Mouse (Mus musculus) hindbrain, embryonic 11.5 days (tissue): ENCODE data around the gene Zfp423. TPM values are rescaled to one million over a fixed set of nuclear protein-coding genes. Genes with fewer than 3 reads are reported as not detected.
A peak's percentile ranks its signal among the peaks of the same experiment; 100 is the strongest.

Source experiments
- ATAC-seq: fragments of 200-750 bp; cut with Nextera tagmentation; 2 replicates; pipeline ENCODE4 v1.8.0; 2017; ENCODE audit warnings: mild to moderate bottlenecking, moderate TSS enrichment, moderate library complexity; ENCODE audit not compliant: low FRiP score
- DNase-seq: peaks from one replicate; pipeline ENCODE4 v3.0.0-alpha.2; 2015; ENCODE audit warnings: low spot score
- H3K27ac ChIP-seq: fragments of 300-500 bp; sonication (generic); 2 replicates; pipeline ENCODE4 v1.5.1; 2014; ENCODE audit warnings: mild to moderate bottlenecking, low read depth, low read length
- H3K27me3 ChIP-seq: fragments of 300-500 bp; sonication (generic); 2 replicates; pipeline ENCODE4 v1.6.1; 2014; ENCODE audit warnings: mild to moderate bottlenecking, low read length, moderate library complexity, mixed read lengths; ENCODE audit not compliant: control insufficient read depth, insufficient read depth
- H3K36me3 ChIP-seq: fragments of 300-500 bp; sonication (generic); 2 replicates; pipeline ENCODE4 v1.6.1; 2014; ENCODE audit warnings: mild to moderate bottlenecking, low read length, moderate library complexity, mixed read lengths; ENCODE audit not compliant: control insufficient read depth, insufficient read depth
- H3K4me1 ChIP-seq: fragments of 300-500 bp; sonication (generic); replicated peaks from 2 replicates; pipeline ENCODE4 v1.6.1; 2014; ENCODE audit warnings: low read length, mixed read lengths; ENCODE audit not compliant: control insufficient read depth, insufficient read depth
- H3K4me2 ChIP-seq: fragments of 300-500 bp; sonication (generic); replicated peaks from 2 replicates; pipeline ENCODE4 v1.6.1; 2014; ENCODE audit warnings: mild to moderate bottlenecking, low read depth, low read length
- H3K4me3 ChIP-seq: fragments of 300-500 bp; sonication (generic); 2 replicates; pipeline ENCODE4 v1.5.1; 2014; ENCODE audit warnings: low read depth, low read length
- H3K9ac ChIP-seq: fragments of 300-500 bp; sonication (generic); 2 replicates; pipeline ENCODE4 v1.6.1; 2014; ENCODE audit warnings: low read depth, low read length
- H3K9me3 ChIP-seq: fragments of 300-500 bp; sonication (generic); 2 replicates; pipeline ENCODE4 v1.6.1; 2016; ENCODE audit warnings: low read length; ENCODE audit not compliant: control insufficient read depth
- WGBS: fragments of 180-500 bp; shearing (Covaris S2); extraction: QIAGEN DNeasy Blood & Tissue Kit; methylation state at CpG from one replicate; pipeline ENCODE4 v1.1.7; 2014; 5-methylcytosine and 5-hydroxymethylcytosine counted together
- polyA plus RNA-seq: library from polyadenylated mRNA; unstranded; fragments of >200 nt; fragmentation: Nextera tagmentation; extraction: Ambion mirVana; gene quantifications from 2 replicates; pipeline ENCODE4 v1.2.1, GENCODE M21; 2014

Zfp423 gene
- polyA plus RNA-seq, 1 experiment from 2014 or later = 49.5 TPM

DNA sequence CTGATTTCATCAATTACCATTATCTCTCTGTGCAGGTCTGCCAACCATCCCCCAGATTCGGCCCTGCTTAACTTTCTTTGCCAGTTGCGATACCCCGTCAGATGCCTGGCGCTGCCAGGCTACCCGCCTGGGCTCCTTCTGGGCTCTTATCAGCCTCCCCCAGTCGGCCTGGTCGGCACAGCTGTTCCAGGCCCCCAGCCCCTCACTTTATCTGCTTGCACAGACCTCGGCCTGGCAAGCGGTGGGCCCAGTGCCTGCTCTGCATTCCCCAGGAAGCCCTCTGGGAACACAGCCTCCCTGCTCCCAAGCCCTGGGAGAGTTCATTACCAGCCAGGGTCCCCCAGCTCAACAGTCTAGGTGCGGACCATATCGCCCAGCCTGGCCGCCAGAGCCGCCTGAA lies 126.1 kb downstream of the Zfp423 start:
- 28% methylated on average over 13 of the region's 13 CpGs for WGBS
- Histone ChIP-seq H3K4me1 (peaks cover 67% of the 10 kb centered on the region), H3K27ac (peak overlapping the region; percentile 95), H3K9me3 (no peaks in the 10 kb centered on the region), H3K27me3 (no peaks in the 10 kb centered on the region), H3K4me2 (no peak overlapping the region), H3K36me3 (no peaks in the 10 kb centered on the region), H3K9ac (peak overlapping the region; percentile 33; the same call in 1 of the 2 replicates), H3K4me3 (no peak overlapping the region)
- DNase-seq (peak; percentile 39), ATAC-seq (no peak)

DNA sequence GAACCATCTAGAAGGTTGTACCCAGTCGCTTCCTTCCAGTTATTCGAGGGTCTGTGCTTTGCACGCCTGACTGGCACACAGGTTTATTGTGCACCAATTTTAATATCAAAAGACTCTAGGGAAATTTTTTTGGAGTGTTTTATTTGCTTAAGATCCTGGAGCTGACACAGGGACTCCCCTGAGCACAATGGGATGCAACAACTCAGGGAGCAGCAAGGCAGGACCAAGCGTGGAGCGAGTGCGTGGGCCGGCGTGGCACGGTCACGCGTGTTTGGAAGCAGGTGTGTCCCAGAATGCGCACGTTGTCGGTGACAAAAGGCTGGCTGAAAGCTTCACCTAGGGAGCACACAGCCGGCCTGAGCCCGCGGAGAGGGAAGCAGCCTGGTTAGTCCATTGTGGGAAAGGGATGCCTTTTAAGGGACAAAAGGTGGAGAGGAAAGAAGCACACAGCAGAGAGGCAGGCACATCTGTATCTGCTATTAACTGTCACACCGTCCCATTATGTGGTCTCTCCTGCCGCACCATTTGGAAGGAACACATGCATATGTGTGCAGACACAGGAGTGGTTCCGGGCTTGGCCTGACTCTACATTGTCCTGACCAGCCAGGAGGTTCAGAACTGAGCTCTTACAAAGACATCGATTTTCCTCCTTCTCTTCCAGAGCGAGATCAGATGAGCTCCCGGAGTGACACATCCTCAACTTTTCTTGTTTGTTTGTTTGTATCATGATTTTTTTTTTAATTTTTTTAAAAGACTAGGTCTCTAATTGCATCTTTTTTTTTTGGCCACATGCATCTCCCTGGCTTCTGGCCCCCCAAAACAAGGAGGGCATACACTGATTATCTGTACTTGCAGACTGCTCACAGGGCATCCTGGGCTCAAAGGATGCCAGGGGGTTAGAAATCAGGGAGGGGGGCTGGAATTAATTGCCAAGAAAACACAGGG lies 126.7 kb downstream of the Zfp423 start:
- H3K4me3 ChIP-seq = no peak overlapping the region
- H3K27ac ChIP-seq = peak overlapping the region; percentile 95
- 13% methylated on average over 23 of the region's 23 CpGs for WGBS
- no peaks in the 10 kb centered on the region for H3K9me3 ChIP-seq
- H3K9ac ChIP-seq = peak overlapping the region; percentile 33; the same call in 1 of the 2 replicates
- H3K36me3 ChIP-seq = no peaks in the 10 kb centered on the region
- H3K27me3 ChIP-seq = no peaks in the 10 kb centered on the region
- DNase-seq (peak; percentile 51), ATAC-seq (no peak)
- H3K4me1 ChIP-seq = peaks cover 60% of the 10 kb centered on the region
- no peak overlapping the region for H3K4me2 ChIP-seq

DNA sequence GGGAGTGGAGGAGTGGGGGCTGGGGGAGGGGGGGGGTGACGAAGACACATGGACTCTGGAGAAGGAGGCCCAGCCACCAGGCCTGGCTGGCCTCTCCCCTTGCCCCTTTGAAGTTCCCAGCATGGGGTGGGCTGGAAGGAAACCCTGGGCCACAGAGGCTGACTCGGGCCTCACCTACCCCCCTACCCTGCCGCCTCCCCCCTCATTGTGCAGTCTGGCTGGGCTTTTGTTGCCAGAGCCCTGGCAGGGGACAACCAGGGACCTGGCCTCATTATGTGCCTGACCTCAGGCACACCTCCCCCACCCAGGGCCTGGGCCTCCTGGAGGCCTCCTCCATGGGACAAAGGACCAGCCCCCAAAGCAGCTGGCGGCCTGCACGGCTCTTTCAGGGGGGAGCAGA lies 127.8 kb downstream of the Zfp423 start:
- H3K27me3 ChIP-seq = no peaks in the 10 kb centered on the region
- WGBS = 1% methylated on average over 5 of the region's 5 CpGs
- H3K36me3 ChIP-seq = no peaks in the 10 kb centered on the region
- H3K27ac ChIP-seq = peak overlapping the region; percentile 95
- H3K9ac ChIP-seq = peak overlapping the region; percentile 29; the same call in 1 of the 2 replicates
- peaks cover 54% of the 10 kb centered on the region for H3K4me1 ChIP-seq
- ATAC-seq (peak; percentile 80), DNase-seq (peak; percentile 78)
- no peak overlapping the region for H3K4me3 ChIP-seq
- H3K4me2 ChIP-seq = 0 out of 2 replicates have a peak overlapping the region, but pooled peaks have one; percentile 11
- H3K9me3 ChIP-seq = no peaks in the 10 kb centered on the region

DNA sequence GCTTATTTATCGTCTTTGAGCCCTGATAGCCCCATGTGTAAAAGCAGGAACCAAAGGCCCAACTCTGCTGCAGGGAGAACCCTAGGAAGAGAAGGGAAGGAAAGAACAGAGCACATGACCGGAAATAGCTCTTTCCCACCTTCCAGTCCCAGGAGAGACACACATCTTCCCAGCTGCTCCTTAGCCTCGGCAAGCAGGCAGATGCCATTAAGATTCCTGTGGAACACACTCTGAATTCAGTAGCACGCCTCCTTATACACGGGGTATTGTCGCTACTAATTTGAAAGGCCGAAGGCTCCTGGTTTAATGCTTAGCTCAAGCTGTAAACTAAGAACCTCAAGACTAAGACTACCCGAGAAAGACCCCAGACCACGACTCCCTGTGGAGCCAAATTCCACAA lies 128.3 kb downstream of the Zfp423 start:
- Histone ChIP-seq H3K9ac (peak overlapping the region; percentile 29; the same call in 1 of the 2 replicates), H3K4me2 (no peak overlapping the region), H3K36me3 (no peaks in the 10 kb centered on the region), H3K4me3 (no peak overlapping the region), H3K4me1 (peaks cover 54% of the 10 kb centered on the region), H3K9me3 (no peaks in the 10 kb centered on the region), H3K27me3 (no peaks in the 10 kb centered on the region), H3K27ac (peak overlapping the region; percentile 95)
- DNase-seq (peak; percentile 56), ATAC-seq (peak; percentile 47)
- 4% methylated on average over 9 of the region's 9 CpGs for WGBS

DNA sequence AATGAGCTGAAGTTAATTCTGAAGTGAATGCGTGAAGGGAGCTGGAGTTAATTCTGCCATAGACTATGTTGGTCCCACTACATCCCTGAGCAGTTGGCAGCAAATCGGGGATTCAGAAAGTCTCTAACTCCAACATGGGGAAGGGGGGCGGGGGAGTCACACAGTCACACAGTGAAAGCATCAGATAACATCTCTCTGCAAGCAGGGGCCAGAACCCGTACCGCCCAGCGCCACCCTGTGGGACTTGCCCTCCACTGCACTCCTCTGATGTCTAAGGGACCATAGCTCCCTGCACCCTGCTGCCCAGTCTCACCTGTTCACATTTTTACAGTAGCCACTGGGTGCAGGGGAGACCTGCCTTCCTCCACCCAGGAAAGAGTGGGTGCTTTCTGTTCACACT lies 129.2 kb downstream of the Zfp423 start:
- H3K4me3 ChIP-seq = no peak overlapping the region
- no peaks in the 10 kb centered on the region for H3K9me3 ChIP-seq
- H3K4me1 ChIP-seq = peaks cover 46% of the 10 kb centered on the region
- no peaks in the 10 kb centered on the region for H3K36me3 ChIP-seq
- 14% methylated on average over 6 of the region's 6 CpGs for WGBS
- DNase-seq (peak; percentile 64), ATAC-seq (no peak)
- no peak overlapping the region for H3K9ac ChIP-seq
- H3K4me2 ChIP-seq = no peak overlapping the region
- no peaks in the 10 kb centered on the region for H3K27me3 ChIP-seq
- H3K27ac ChIP-seq = no peak overlapping the region; the same call in 1 of the 2 replicates

GRCm38 (mm10) chr8:87826013-87826660 lies 133.3 kb downstream of the Zfp423 start:
- H3K27me3 ChIP-seq = no peaks in the 10 kb centered on the region
- 83% methylated on average over 9 of the region's 9 CpGs for WGBS
- H3K27ac ChIP-seq = no peak overlapping the region
- no peak overlapping the region for H3K4me2 ChIP-seq
- no peak overlapping the region for H3K9ac ChIP-seq
- no peaks in the 10 kb centered on the region for H3K9me3 ChIP-seq
- DNase-seq = no peak
- H3K4me3 ChIP-seq = no peak overlapping the region
- no peaks in the 10 kb centered on the region for H3K36me3 ChIP-seq
- ATAC-seq = no peak
- peaks cover 18% of the 10 kb centered on the region for H3K4me1 ChIP-seq

GRCm38 (mm10) chr8:87823172-87823571 lies 136.2 kb downstream of the Zfp423 start:
- no peak for DNase-seq
- Histone ChIP-seq H3K9ac (no peak overlapping the region), H3K27me3 (no peaks in the 10 kb centered on the region), H3K4me3 (no peak overlapping the region), H3K4me1 (peaks cover 9% of the 10 kb centered on the region; the same call in 1 of the 2 replicates), H3K27ac (no peak overlapping the region; the same call in 1 of the 2 replicates), H3K36me3 (no peaks in the 10 kb centered on the region), H3K4me2 (no peak overlapping the region), H3K9me3 (no peaks in the 10 kb centered on the region)
- no peak for ATAC-seq
- 10% methylated on average over 7 of the region's 7 CpGs for WGBS

DNA sequence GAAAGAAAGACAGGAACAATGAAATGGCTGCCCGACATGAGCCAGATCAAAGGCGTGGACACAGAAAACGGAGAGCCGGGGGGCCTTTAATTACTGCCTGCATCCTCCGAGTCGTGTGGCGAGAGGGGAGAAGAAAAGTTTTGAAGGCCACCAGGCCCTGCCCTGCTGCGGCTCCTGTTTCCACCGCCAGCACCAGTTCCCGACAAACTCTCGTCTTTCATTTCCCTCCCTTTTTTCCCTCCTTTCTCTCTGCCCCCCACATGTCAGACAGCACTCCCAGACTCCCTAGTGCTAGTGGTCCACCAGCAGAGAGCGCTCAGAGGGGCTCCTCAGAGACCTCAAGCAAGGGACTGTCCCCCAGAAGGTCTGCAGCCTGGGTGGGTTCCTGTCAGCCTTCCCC lies 136.7 kb downstream of the Zfp423 start:
- H3K4me2 ChIP-seq = no peak overlapping the region
- no peak for ATAC-seq
- 7% methylated on average over 12 of the region's 12 CpGs for WGBS
- no peaks in the 10 kb centered on the region for H3K27me3 ChIP-seq
- no peaks in the 10 kb centered on the region for H3K9me3 ChIP-seq
- peak; percentile 28 for DNase-seq
- H3K9ac ChIP-seq = no peak overlapping the region
- peak overlapping the region; percentile 70 for H3K27ac ChIP-seq
- H3K36me3 ChIP-seq = no peaks in the 10 kb centered on the region
- no peak overlapping the region for H3K4me3 ChIP-seq
- peaks cover 9% of the 10 kb centered on the region; the same call in 1 of the 2 replicates for H3K4me1 ChIP-seq
